Mouse (Mus musculus) CH12.LX (cell line): Measurements from ENCODE around the gene Pip5k1b.

Experiments
- IRF4 ChIP-seq: IDR thresholded peaks from 2 replicates; pipeline ENCODE4 v1.6.1; 2014; ENCODE audit warnings: low read depth, mild to moderate bottlenecking, inconsistent platforms, low read length, improper control_type of control experiment
- POLR2A ChIP-seq: IDR thresholded peaks from 2 replicates; pipeline ENCODE4 v1.6.1; 2011; ENCODE audit warnings: low read depth, mild to moderate bottlenecking, improper control_type of control experiment, low read length
- TBP ChIP-seq: conservative IDR thresholded peaks from 2 replicates; pipeline ENCODE4 v1.6.1; 2011; ENCODE audit warnings: low read depth, low read length, improper control_type of control experiment

DNA sequence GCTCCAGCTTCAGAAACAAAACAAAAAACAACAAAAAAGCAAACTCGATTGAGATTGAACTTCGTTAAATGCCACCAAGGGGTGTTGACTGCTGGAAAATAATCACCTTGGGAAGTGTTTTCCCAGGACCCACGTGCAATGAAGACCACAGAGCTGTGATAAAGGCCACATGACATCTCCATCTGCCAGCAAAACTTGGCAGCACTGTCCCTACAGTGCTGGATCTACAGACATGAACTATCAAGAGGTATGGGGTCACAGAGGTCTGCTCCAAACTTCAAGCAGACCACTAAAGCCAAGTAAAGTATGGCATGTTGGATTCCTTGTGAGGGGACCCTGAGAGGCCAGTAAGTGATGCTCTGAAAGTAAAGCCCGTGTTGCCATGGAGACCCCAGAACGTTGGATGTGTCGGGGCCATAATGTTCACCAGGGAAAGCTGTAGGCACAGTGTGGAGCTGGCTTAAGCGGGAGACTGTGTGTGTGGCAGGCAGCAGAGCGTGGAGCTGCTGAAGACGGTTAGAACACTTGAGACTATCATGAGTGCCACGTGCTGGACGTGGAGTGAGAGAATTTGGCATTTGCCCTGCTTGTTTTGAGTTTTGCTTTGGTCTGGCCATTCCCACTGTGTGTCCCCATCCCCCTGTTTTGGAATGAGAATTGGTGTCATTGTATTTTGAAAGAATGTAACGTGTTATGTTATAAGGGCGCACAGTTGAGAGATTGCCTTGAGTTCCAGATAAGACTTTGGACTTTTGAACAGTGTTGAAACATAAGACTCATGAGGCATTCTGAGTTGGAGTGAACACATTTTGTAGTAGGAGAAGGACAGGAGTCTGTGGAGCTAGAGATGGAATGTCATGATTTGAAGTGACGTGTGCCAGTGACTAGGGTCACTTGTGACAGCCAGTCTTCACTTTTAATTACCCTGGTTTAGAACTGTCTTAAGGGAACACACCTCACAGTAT, 12.0 kb downstream of the Pip5k1b start:
- TF ChIP-seq TBP (no peak), POLR2A (no peak), IRF4 (no peak)
